In genomic region chr15:12290330-12290729, GRCm38 (mm10) we compare ENCODE assay signal across 26 mouse cellular contexts. TPM values are rescaled to one million over a fixed set of nuclear protein-coding genes. Genes with fewer than 3 reads are reported as not detected.
DNase-seq lines count a peak whose midpoint lies in the region; ATAC-seq and TF ChIP-seq lines count a peak whose summit lies in the region.
"Had no signal": no experiment of that assay in that cellular context is flagged by ENCODE, and none has a peak within 500 bp of the region (broad histone marks: within the 10 kb centered on the region; RNA-seq: fewer than 3 reads in every experiment).

No protein-coding gene starts in this region.

- H3K27me3 ChIP-seq in liver, postnatal 0 days (ENCODE audit: insufficient read depth, low read length), result no peaks in the 10 kb centered on the region
- H3K27me3 ChIP-seq in liver, embryonic 13.5 days, result no peaks in the 10 kb centered on the region
- H3K27me3 ChIP-seq in liver, embryonic 16.5 days (ENCODE audit: control insufficient read depth, insufficient read depth, low read depth, low read length), result no peaks in the 10 kb centered on the region
- H3K27me3 ChIP-seq in forebrain, embryonic 10.5 days (ENCODE audit: poor library complexity, severe bottlenecking), result no peaks in the 10 kb centered on the region
- H3K27me3 ChIP-seq: embryonic facial prominence, embryonic 12.5 days; embryonic facial prominence, embryonic 15.5 days; forebrain, embryonic 12.5 days; forebrain, embryonic 15.5 days; heart, embryonic 13.5 days had no signal

- DNase-seq in liver, result peak; percentile 26
- DNase-seq in liver, postnatal 0 days, result no peak
- no peak for DNase-seq in liver, embryonic 13.5 days
- DNase-seq in forebrain, embryonic 10.5 days (ENCODE audit: extremely low spot score, low spot score), result no peak
- no peak for DNase-seq in cerebellum, adult 18-20 months
- no peak for DNase-seq in right cerebral cortex, postnatal 10 days (ENCODE audit: low spot score in 2 of 2)
- DNase-seq: adrenal gland, postnatal 10 days; adrenal gland, postnatal 36 days; cerebellum, adult 2 months; cerebellum, adult 9-11 months; cerebellum, postnatal 25 days; gastrocnemius, postnatal 25 days; heart, adult 18-20 months; heart, postnatal 14 days; heart, postnatal 4 days had no signal

- H3K4me3 ChIP-seq in liver, postnatal 0 days (ENCODE audit: low read depth, low read length), result no peak overlapping the region
- H3K4me3 ChIP-seq in liver, embryonic 13.5 days (replicated peaks), result no peak overlapping the region
- no peak overlapping the region for H3K4me3 ChIP-seq in liver, embryonic 16.5 days (ENCODE audit: low read depth, low read length)
- no peak overlapping the region for H3K4me3 ChIP-seq in forebrain, embryonic 10.5 days
- H3K4me3 ChIP-seq: embryonic facial prominence, embryonic 12.5 days; embryonic facial prominence, embryonic 15.5 days; forebrain, embryonic 12.5 days; forebrain, embryonic 15.5 days; heart, embryonic 10.5 days; heart, embryonic 13.5 days had no signal

- 62% methylated on average over 7 of the region's 7 CpGs for WGBS in liver, postnatal 0 days (ENCODE audit: insufficient replicate concordance)
- 32% methylated on average over 7 of the region's 7 CpGs for WGBS in liver, embryonic 13.5 days (ENCODE audit: insufficient replicate concordance)
- WGBS in liver, embryonic 16.5 days (ENCODE audit: insufficient replicate concordance), result 31% methylated on average over 7 of the region's 7 CpGs
- 85% methylated on average over 7 of the region's 7 CpGs for WGBS in forebrain, embryonic 10.5 days

- no peak; the same call in 1 of the 2 replicates for ATAC-seq in liver, postnatal 0 days
- ATAC-seq in liver, embryonic 13.5 days (ENCODE audit: low read depth), result peak; percentile 86
- peak; percentile 37; the same call in 1 of the 2 replicates for ATAC-seq in liver, embryonic 16.5 days (ENCODE audit: low read depth)
- ATAC-seq: activated CD4-positive, CD25-positive, alpha-beta regulatory T cell, adult 4 months; forebrain, embryonic 15.5 days; hindbrain, postnatal 0 days had no signal

- H3K9ac ChIP-seq in liver, postnatal 0 days (replicated peaks), result no peak overlapping the region
- H3K9ac ChIP-seq in liver, embryonic 13.5 days, result no peak overlapping the region
- no peak overlapping the region for H3K9ac ChIP-seq in liver, embryonic 16.5 days (ENCODE audit: low read depth, low read length)
- H3K9ac ChIP-seq: embryonic facial prominence, embryonic 12.5 days; embryonic facial prominence, embryonic 15.5 days; forebrain, embryonic 12.5 days; forebrain, embryonic 15.5 days; heart, embryonic 13.5 days; hindbrain, embryonic 14.5 days had no signal

- no peak overlapping the region for H3K4me2 ChIP-seq in liver, postnatal 0 days (ENCODE audit: low read depth, low read length)
- no peak overlapping the region for H3K4me2 ChIP-seq in liver, embryonic 13.5 days
- H3K4me2 ChIP-seq in liver, embryonic 16.5 days (ENCODE audit: low read depth, low read length), result no peak overlapping the region
- H3K4me2 ChIP-seq: embryonic facial prominence, embryonic 12.5 days; embryonic facial prominence, embryonic 15.5 days; forebrain, embryonic 12.5 days; forebrain, embryonic 15.5 days; heart, embryonic 13.5 days; hindbrain, embryonic 14.5 days had no signal

- TF ChIP-seq EP300 in liver, postnatal 0 days (IDR thresholded peaks at IDR 0.05; ENCODE audit: low read depth), result no peak

- H3K4me1 ChIP-seq in liver, postnatal 0 days (ENCODE audit: insufficient read depth), result no peaks in the 10 kb centered on the region
- peaks cover 15% of the 10 kb centered on the region for H3K4me1 ChIP-seq in liver, embryonic 13.5 days (replicated peaks)
- no peaks in the 10 kb centered on the region for H3K4me1 ChIP-seq in liver, embryonic 16.5 days (ENCODE audit: control insufficient read depth, low read depth, low read length)
- no peaks in the 10 kb centered on the region for H3K4me1 ChIP-seq in forebrain, embryonic 10.5 days
- H3K4me1 ChIP-seq: embryonic facial prominence, embryonic 12.5 days; embryonic facial prominence, embryonic 15.5 days; forebrain, embryonic 12.5 days; forebrain, embryonic 15.5 days; heart, embryonic 10.5 days; heart, embryonic 13.5 days had no signal

- no peak overlapping the region for H3K27ac ChIP-seq in liver, postnatal 0 days (ENCODE audit: low read depth)
- no peak overlapping the region for H3K27ac ChIP-seq in liver, embryonic 13.5 days
- no peak overlapping the region for H3K27ac ChIP-seq in liver, embryonic 16.5 days (ENCODE audit: low read length)
- no peak overlapping the region for H3K27ac ChIP-seq in forebrain, embryonic 10.5 days
- H3K27ac ChIP-seq: embryonic facial prominence, embryonic 12.5 days; embryonic facial prominence, embryonic 15.5 days; forebrain, embryonic 12.5 days; forebrain, embryonic 15.5 days; heart, embryonic 10.5 days; heart, embryonic 13.5 days; hindbrain, embryonic 14.5 days; hindbrain, postnatal 0 days had no signal

- no peaks in the 10 kb centered on the region for H3K36me3 ChIP-seq in liver, postnatal 0 days (replicated peaks; ENCODE audit: insufficient read depth, low read length)
- no peaks in the 10 kb centered on the region for H3K36me3 ChIP-seq in liver, embryonic 13.5 days
- no peaks in the 10 kb centered on the region for H3K36me3 ChIP-seq in liver, embryonic 16.5 days (ENCODE audit: control insufficient read depth, insufficient read depth)
- H3K36me3 ChIP-seq in forebrain, embryonic 10.5 days (replicated peaks), result no peaks in the 10 kb centered on the region
- H3K36me3 ChIP-seq: embryonic facial prominence, embryonic 12.5 days; embryonic facial prominence, embryonic 15.5 days; forebrain, embryonic 12.5 days; forebrain, embryonic 15.5 days; heart, embryonic 10.5 days; heart, embryonic 13.5 days had no signal

- TF ChIP-seq CTCF in liver, postnatal 0 days (IDR thresholded peaks at IDR 0.05; ENCODE audit: low read depth), result no peak

- no peaks in the 10 kb centered on the region for H3K9me3 ChIP-seq in liver, postnatal 0 days (ENCODE audit: low read length)
- no peaks in the 10 kb centered on the region for H3K9me3 ChIP-seq in liver, embryonic 13.5 days (replicated peaks)
- no peaks in the 10 kb centered on the region for H3K9me3 ChIP-seq in liver, embryonic 16.5 days (replicated peaks; ENCODE audit: control insufficient read depth, low read length)
- peaks cover 8% of the 10 kb centered on the region; the same call in 1 of the 2 replicates for H3K9me3 ChIP-seq in forebrain, embryonic 10.5 days
- H3K9me3 ChIP-seq: embryonic facial prominence, embryonic 12.5 days; embryonic facial prominence, embryonic 15.5 days; forebrain, embryonic 15.5 days; heart, embryonic 10.5 days; heart, embryonic 13.5 days had no signal

RNA-seq across cellular contexts. Expression of gene Golph3, which starts 30.9 kb away (rescaled TPM):
- polyA plus RNA-seq in liver, postnatal 0 days (2015; fragmentation: Nextera tagmentation; extraction: Ambion mirVana), result 35.8 and 37.2 TPM in 2 replicates
- 51.6 and 66.2 TPM in 2 replicates for polyA plus RNA-seq in liver, embryonic 13.5 days (2015; fragmentation: Nextera tagmentation; extraction: Ambion mirVana)
- 38.1 and 41.1 TPM in 2 replicates for polyA plus RNA-seq in liver, embryonic 16.5 days (2015; fragmentation: Nextera tagmentation; extraction: Ambion mirVana)
- polyA plus RNA-seq in forebrain, embryonic 10.5 days (2016; fragmentation: Nextera tagmentation; extraction: Ambion mirVana), result 67.3 and 68.7 TPM in 2 replicates

RNA-seq across cellular contexts. Expression of gene 1810049J17Rik, which starts 31.4 kb away (rescaled TPM):
- polyA plus RNA-seq in liver, postnatal 0 days (2015; fragmentation: Nextera tagmentation; extraction: Ambion mirVana), result 0.79 and 1.1 TPM in 2 replicates
- polyA plus RNA-seq in liver, embryonic 13.5 days (2015; fragmentation: Nextera tagmentation; extraction: Ambion mirVana), result 0.29 and 1.7 TPM in 2 replicates
- 1.1 and 1.4 TPM in 2 replicates for polyA plus RNA-seq in liver, embryonic 16.5 days (2015; fragmentation: Nextera tagmentation; extraction: Ambion mirVana)
- 1.4 TPM in 1 of 2 replicates, not detected in the other for polyA plus RNA-seq in forebrain, embryonic 10.5 days (2016; fragmentation: Nextera tagmentation; extraction: Ambion mirVana)
- polyA plus RNA-seq: activated CD4-positive, CD25-positive, alpha-beta regulatory T cell, adult 4 months; cerebellum, adult 2 months; forebrain, embryonic 12.5 days; heart, embryonic 10.5 days; hindbrain, embryonic 11.5 days had no signal
